Mouse (Mus musculus): ENCODE measurements around the gene Fasn. TPM values are rescaled to one million over a fixed set of nuclear protein-coding genes. Genes with fewer than 3 reads are reported as not detected.

The Fasn gene
- polyA plus RNA-seq, 1 experiment from 2014 or later = 125 TPM

GRCm38 (mm10) chr11:120823551-120823947, 798 bp downstream of the Fasn start:
- Histone ChIP-seq H3K4me1 (peaks cover 48% of the 10 kb centered on the region), H3K4me3 (peak overlapping the region; percentile 91), H3K27ac (peak overlapping the region; percentile 98), H3K36me3 (peaks cover 50% of the 10 kb centered on the region), H3K9me3 (replicated peaks) (no peaks in the 10 kb centered on the region), H3K27me3 (ENCODE audit: low read depth, poor library complexity, severe bottlenecking) (no peaks in the 10 kb centered on the region)
- DNase-seq (ENCODE audit: low spot score) = no peak
- under 1% methylated on average over 40 of the region's 40 CpGs for WGBS

GRCm38 (mm10) chr11:120822831-120823550, 1.4 kb downstream of the Fasn start:
- Histone ChIP-seq H3K27me3 (ENCODE audit: low read depth, poor library complexity, severe bottlenecking) (no peaks in the 10 kb centered on the region), H3K9me3 (replicated peaks) (no peaks in the 10 kb centered on the region), H3K4me3 (peak overlapping the region; percentile 91), H3K36me3 (peaks cover 56% of the 10 kb centered on the region), H3K4me1 (peaks cover 48% of the 10 kb centered on the region), H3K27ac (peak overlapping the region; percentile 98)
- WGBS = 1% methylated on average over 14 of the region's 14 CpGs
- DNase-seq (ENCODE audit: low spot score) = no peak

GRCm38 (mm10) chr11:120822321-120822720, 2.0 kb downstream of the Fasn start:
- Histone ChIP-seq H3K4me1 (peaks cover 48% of the 10 kb centered on the region), H3K27me3 (ENCODE audit: low read depth, poor library complexity, severe bottlenecking) (no peaks in the 10 kb centered on the region), H3K9me3 (replicated peaks) (no peaks in the 10 kb centered on the region), H3K36me3 (peaks cover 63% of the 10 kb centered on the region), H3K27ac (peak overlapping the region; percentile 98), H3K4me3 (peak overlapping the region; percentile 91)
- DNase-seq (ENCODE audit: low spot score) = no peak
- 72% methylated on average over 4 of the region's 4 CpGs for WGBS

- WGBS = 91% methylated on average over 14 of the region's 14 CpGs
- Histone ChIP-seq H3K36me3 (peaks cover 72% of the 10 kb centered on the region), H3K4me3 (peak overlapping the region; percentile 91), H3K9me3 (replicated peaks) (no peaks in the 10 kb centered on the region), H3K27me3 (ENCODE audit: low read depth, poor library complexity, severe bottlenecking) (no peaks in the 10 kb centered on the region), H3K4me1 (peaks cover 45% of the 10 kb centered on the region), H3K27ac (0 out of 2 replicates have a peak overlapping the region, but pooled peaks have one; percentile 12)
- no peak for DNase-seq (ENCODE audit: low spot score)
Measured at GRCm38 (mm10) chr11:120821076-120821922, 3.0 kb downstream of the Fasn start.

- H3K4me3 ChIP-seq = 0 out of 2 replicates have a peak overlapping the region, but pooled peaks have one; percentile 13
- H3K27ac ChIP-seq = 0 out of 2 replicates have a peak overlapping the region, but pooled peaks have one; percentile 12
Measured at GRCm38 (mm10) chr11:120820546-120820945, 3.8 kb downstream of the Fasn start.

GRCm38 (mm10) chr11:120819556-120819955, 4.8 kb downstream of the Fasn start:
- H3K9me3 ChIP-seq (replicated peaks) = no peaks in the 10 kb centered on the region
- 97% methylated on average over 6 of the region's 6 CpGs for WGBS
- peaks cover 29% of the 10 kb centered on the region for H3K4me1 ChIP-seq
- no peaks in the 10 kb centered on the region for H3K27me3 ChIP-seq (ENCODE audit: low read depth, poor library complexity, severe bottlenecking)
- H3K27ac ChIP-seq = no peak overlapping the region
- no peak overlapping the region for H3K4me3 ChIP-seq
- no peak for DNase-seq (ENCODE audit: low spot score)
- peaks cover 85% of the 10 kb centered on the region for H3K36me3 ChIP-seq

More at GRCm38 (mm10) chr11:120820546-120820945, 3.8 kb downstream of the Fasn start:
- Histone ChIP-seq H3K36me3 (peaks cover 75% of the 10 kb centered on the region), H3K4me1 (peaks cover 37% of the 10 kb centered on the region), H3K27me3 (ENCODE audit: low read depth, poor library complexity, severe bottlenecking) (no peaks in the 10 kb centered on the region), H3K9me3 (replicated peaks) (no peaks in the 10 kb centered on the region)
- WGBS = 93% methylated on average over 14 of the region's 14 CpGs
- no peak for DNase-seq (ENCODE audit: low spot score)

GRCm38 (mm10) chr11:120818251-120818650, 6.1 kb downstream of the Fasn start:
- Histone ChIP-seq H3K4me1 (peaks cover 24% of the 10 kb centered on the region), H3K27me3 (ENCODE audit: low read depth, poor library complexity, severe bottlenecking) (no peaks in the 10 kb centered on the region), H3K4me3 (no peak overlapping the region), H3K36me3 (peaks cover 98% of the 10 kb centered on the region), H3K9me3 (replicated peaks) (no peaks in the 10 kb centered on the region), H3K27ac (no peak overlapping the region)
- 98% methylated on average over 13 of the region's 13 CpGs for WGBS
- no peak for DNase-seq (ENCODE audit: low spot score)

- H3K27ac ChIP-seq = no peak overlapping the region
- DNase-seq (ENCODE audit: low spot score) = no peak
- H3K4me3 ChIP-seq = no peak overlapping the region
- H3K4me1 ChIP-seq = peaks cover 16% of the 10 kb centered on the region
- 94% methylated on average over 6 of the region's 6 CpGs for WGBS
- H3K27me3 ChIP-seq (ENCODE audit: low read depth, poor library complexity, severe bottlenecking) = no peaks in the 10 kb centered on the region
- H3K9me3 ChIP-seq (replicated peaks) = no peaks in the 10 kb centered on the region
- H3K36me3 ChIP-seq = peaks cover 100% of the 10 kb centered on the region
Measured at GRCm38 (mm10) chr11:120817358-120817757, 7.0 kb downstream of the Fasn start.

GRCm38 (mm10) chr11:120812068-120812467, 12.3 kb downstream of the Fasn start:
- H3K27ac ChIP-seq = no peak overlapping the region
- H3K4me1 ChIP-seq = no peaks in the 10 kb centered on the region
- H3K4me3 ChIP-seq = no peak overlapping the region
- no peaks in the 10 kb centered on the region for H3K9me3 ChIP-seq (replicated peaks)
- H3K36me3 ChIP-seq = peaks cover 100% of the 10 kb centered on the region
- no peak for DNase-seq (ENCODE audit: low spot score)
- H3K27me3 ChIP-seq (ENCODE audit: low read depth, poor library complexity, severe bottlenecking) = no peaks in the 10 kb centered on the region
- WGBS = 96% methylated on average over 16 of the region's 16 CpGs

GRCm38 (mm10) chr11:120808010-120808409, 16.3 kb downstream of the Fasn start:
- Histone ChIP-seq H3K4me3 (no peak overlapping the region), H3K27me3 (ENCODE audit: low read depth, poor library complexity, severe bottlenecking) (no peaks in the 10 kb centered on the region), H3K9me3 (replicated peaks) (no peaks in the 10 kb centered on the region), H3K36me3 (peaks cover 82% of the 10 kb centered on the region), H3K4me1 (no peaks in the 10 kb centered on the region), H3K27ac (no peak overlapping the region)
- no peak for DNase-seq (ENCODE audit: low spot score)
- WGBS = 95% methylated on average over 12 of the region's 12 CpGs

- Histone ChIP-seq H3K27ac (no peak overlapping the region), H3K4me3 (no peak overlapping the region), H3K27me3 (ENCODE audit: low read depth, poor library complexity, severe bottlenecking) (no peaks in the 10 kb centered on the region), H3K4me1 (peaks cover 1% of the 10 kb centered on the region), H3K9me3 (replicated peaks) (no peaks in the 10 kb centered on the region), H3K36me3 (peaks cover 58% of the 10 kb centered on the region)
- 85% methylated on average over 7 of the region's 7 CpGs for WGBS
- no peak for DNase-seq (ENCODE audit: low spot score)
Measured at GRCm38 (mm10) chr11:120805375-120806298, 18.7 kb downstream of the Fasn start.

GRCm38 (mm10) chr11:120804769-120805168, 19.6 kb downstream of the Fasn start:
- no peak overlapping the region for H3K4me3 ChIP-seq
- H3K4me1 ChIP-seq = peaks cover 10% of the 10 kb centered on the region
- H3K27ac ChIP-seq = no peak overlapping the region
- no peaks in the 10 kb centered on the region for H3K27me3 ChIP-seq (ENCODE audit: low read depth, poor library complexity, severe bottlenecking)
- no peak for DNase-seq (ENCODE audit: low spot score)
- H3K9me3 ChIP-seq (replicated peaks) = no peaks in the 10 kb centered on the region
- WGBS = 81% methylated on average over 4 of the region's 4 CpGs
- peaks cover 50% of the 10 kb centered on the region for H3K36me3 ChIP-seq

Measured in limb, embryonic 10.5 days (tissue).